Mouse (Mus musculus): ENCODE data around the gene Ptgir.

- no peak for TF ChIP-seq CTCF (IDR thresholded peaks at IDR 0.05; ENCODE audit: low read depth)
- TF ChIP-seq EP300 (IDR thresholded peaks at IDR 0.05; ENCODE audit: low read depth) = no peak
Measured at GRCm38 (mm10) chr7:16869497-16869896, 36.8 kb upstream of the Ptgir start.

Data from liver, postnatal 0 days (tissue).